Mouse (Mus musculus) adipocyte (in vitro differentiated cells): ENCODE data around the gene Sik1.

ENCODE experiments used
- DNase-seq: peaks from one replicate; pipeline ENCODE4 v3.0.0-alpha.2; 2016; ENCODE audit warnings: low spot score

Gene Sik1

GRCm38 (mm10) chr17:31831866-31832576 is 23.6 kb downstream of the Sik1 start:
- DNase-seq = no peak

- peak; percentile 66 for DNase-seq
Measured at GRCm38 (mm10) chr17:31831097-31831865, 24.3 kb downstream of the Sik1 start.

- no peak for DNase-seq
Measured at GRCm38 (mm10) chr17:31830506-31831075, 25.0 kb downstream of the Sik1 start.

- no peak for DNase-seq
Measured at GRCm38 (mm10) chr17:31828916-31829315, 26.7 kb downstream of the Sik1 start.

- DNase-seq = no peak
Measured at GRCm38 (mm10) chr17:31828118-31828517, 27.5 kb downstream of the Sik1 start.

- peak; percentile 87 for DNase-seq
Measured at GRCm38 (mm10) chr17:31827206-31827605, 28.4 kb downstream of the Sik1 start.

- no peak for DNase-seq
Measured at GRCm38 (mm10) chr17:31826669-31827068, 28.9 kb downstream of the Sik1 start.

GRCm38 (mm10) chr17:31825678-31826077 is 29.9 kb downstream of the Sik1 start:
- no peak for DNase-seq

GRCm38 (mm10) chr17:31824812-31825211 is 30.8 kb downstream of the Sik1 start:
- DNase-seq = no peak

GRCm38 (mm10) chr17:31821136-31821933 is 34.3 kb downstream of the Sik1 start:
- no peak for DNase-seq

GRCm38 (mm10) chr17:31820099-31820846 is 35.3 kb downstream of the Sik1 start:
- no peak for DNase-seq

- DNase-seq = no peak
Measured at GRCm38 (mm10) chr17:31819372-31819771, 36.2 kb downstream of the Sik1 start.

GRCm38 (mm10) chr17:31817815-31818214 is 37.8 kb downstream of the Sik1 start:
- no peak for DNase-seq

GRCm38 (mm10) chr17:31817203-31817602 is 38.4 kb downstream of the Sik1 start:
- no peak for DNase-seq

- DNase-seq = no peak
Measured at GRCm38 (mm10) chr17:31814848-31815247, 40.8 kb downstream of the Sik1 start.

GRCm38 (mm10) chr17:31813938-31814622 is 41.5 kb downstream of the Sik1 start:
- no peak for DNase-seq

GRCm38 (mm10) chr17:31811333-31811732 is 44.3 kb downstream of the Sik1 start:
- DNase-seq = no peak

- no peak for DNase-seq
Measured at GRCm38 (mm10) chr17:31809894-31810293, 45.7 kb downstream of the Sik1 start.

GRCm38 (mm10) chr17:31809136-31809535 is 46.5 kb downstream of the Sik1 start:
- no peak for DNase-seq

GRCm38 (mm10) chr17:31808082-31808875 is 47.3 kb downstream of the Sik1 start:
- DNase-seq = no peak
